Mouse (Mus musculus) CD8-positive naive resting alpha-beta T cell, adult 2 months (primary cell): Measurements from ENCODE around the gene Gnl3.

Experiments
- DNase-seq, 2 experiments: peaks; one replicate each; pipeline ENCODE4 v3.0.0; 2022; ENCODE audit warnings: low read depth in 2 of 2, low spot score in 2 of 2

Gnl3 gene

DNA sequence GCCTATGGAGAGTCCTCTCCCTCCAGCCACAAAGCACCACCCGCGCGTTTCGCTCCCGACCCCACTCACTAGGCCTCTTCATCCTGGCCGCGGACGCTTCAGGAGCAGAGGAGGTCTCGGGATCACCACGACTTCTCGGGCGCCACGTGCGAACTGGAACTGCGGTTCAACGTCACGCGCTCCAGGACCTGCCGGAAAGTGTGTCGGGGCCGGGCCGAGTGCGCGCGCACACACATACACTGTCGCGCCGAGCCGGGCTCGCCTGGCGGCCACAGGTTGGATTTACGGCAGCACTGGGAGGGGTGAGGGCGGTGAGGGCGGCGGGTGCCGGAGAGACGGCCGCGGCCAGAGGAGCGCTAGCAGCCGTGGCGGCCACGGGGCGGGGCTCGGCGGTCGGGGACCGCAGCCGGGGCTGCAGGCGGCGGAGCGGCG, at the start of gene Gnl3, which contains the start of gene Pbrm1:
TSS of gene Gnl3 (minus strand) at position 293 of the 432 bp plus-strand sequence.
TSS of gene Pbrm1 (plus strand) at position 279 of the 432 bp plus-strand sequence.
- DNase-seq: peak; percentile 94 to 95

DNA sequence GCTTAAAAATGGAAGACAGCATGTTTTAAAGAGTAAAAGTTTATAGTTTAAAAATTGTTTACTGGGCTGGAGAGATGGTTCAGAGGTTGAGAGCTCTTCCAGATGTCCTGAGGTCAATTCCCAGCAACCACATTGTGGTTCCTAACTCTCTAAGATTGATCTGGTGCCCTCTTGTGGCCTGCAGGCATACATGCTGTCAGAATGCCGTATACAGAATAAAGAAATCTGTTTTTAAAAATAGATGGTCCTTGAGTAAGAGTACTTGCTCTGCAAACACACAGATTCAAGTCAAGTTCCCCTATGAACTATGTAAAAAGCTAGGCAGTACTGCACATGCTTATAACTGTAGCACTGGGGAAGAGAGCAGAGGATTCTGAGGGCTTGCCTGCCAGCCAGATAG, 43.3 kb upstream of the Gnl3 start:
- DNase-seq: no peak

DNA sequence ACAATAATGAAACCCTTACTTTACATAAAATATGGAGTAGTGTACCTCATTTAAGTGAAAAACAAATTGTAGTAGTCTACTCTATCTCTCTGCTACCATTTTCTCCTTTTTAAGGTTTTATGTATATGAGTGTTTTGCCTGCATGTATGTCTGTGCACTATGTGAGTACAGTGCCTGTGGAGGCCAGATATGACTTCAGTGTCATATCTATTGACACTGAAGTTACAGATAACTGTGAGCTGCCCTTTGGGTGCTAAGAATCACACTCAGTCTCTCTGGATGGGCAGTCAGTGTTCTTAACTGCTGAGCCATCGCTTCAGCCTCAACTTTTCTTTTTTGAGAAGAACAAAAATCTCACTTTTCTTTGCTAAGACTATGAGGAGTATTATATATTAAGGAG, 26.9 kb upstream of the Gnl3 start:
- no peak for DNase-seq

DNA sequence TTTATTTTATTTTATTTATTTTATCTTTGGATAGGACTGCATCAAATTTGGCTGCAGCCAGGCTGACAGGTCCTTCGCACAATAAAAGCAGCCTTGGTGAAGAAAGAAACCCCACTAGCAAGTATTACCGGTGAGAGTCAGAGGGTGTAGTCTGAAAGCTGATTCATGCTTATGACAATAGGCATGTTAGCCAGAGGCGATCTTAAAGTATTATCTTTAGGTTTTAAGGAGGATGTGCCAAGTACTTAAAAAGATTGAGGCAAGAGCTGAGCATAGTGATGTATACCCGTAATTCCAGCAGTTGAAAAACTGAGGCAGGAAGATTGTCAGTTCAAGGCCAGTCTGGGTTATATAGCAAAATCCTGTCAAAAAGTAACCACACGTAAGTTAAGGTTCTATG, 26.3 kb upstream of the Gnl3 start:
- DNase-seq: no peak

DNA sequence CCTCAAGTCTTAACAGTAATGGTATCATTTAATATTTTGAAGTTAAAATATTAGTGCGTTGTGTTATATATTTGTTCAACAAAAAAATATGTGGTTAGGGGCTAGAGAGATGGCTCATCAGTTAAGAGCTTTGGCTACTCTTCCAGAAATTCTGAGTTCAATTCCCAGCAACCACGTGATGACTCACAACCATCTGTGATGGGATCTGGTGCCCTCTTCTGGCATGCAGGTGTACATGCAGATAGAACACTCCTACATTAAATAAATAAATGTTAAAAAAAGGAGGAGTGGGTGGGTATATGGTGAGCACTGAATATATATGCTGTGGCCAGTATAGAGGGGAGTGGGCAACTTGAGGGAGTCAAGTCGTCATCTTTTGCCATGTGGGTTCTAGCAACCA, 6.8 kb upstream of the Gnl3 start:
- DNase-seq: peak in 1 of 2 experiments; percentile 23

DNA sequence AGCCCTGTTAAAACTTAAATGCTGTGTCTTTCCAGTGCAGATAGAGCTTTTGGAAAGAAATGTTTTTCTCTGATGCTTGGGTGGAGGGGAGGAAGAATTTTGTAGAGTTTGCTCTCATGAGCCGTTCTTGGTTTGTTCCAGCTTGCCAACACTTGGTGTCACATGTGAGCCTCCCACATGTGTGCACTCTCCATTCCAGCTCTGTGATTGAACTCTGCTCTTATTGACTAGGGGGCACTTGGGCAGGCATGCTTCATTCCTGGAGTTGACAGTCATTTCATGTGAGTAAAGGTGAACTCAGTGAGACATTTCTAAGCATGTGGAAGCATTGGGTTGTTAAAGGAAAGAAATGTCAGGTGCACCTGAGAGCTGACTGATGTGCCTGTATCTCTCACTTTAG, 3.6 kb upstream of the Gnl3 start:
- DNase-seq: no peak

DNA sequence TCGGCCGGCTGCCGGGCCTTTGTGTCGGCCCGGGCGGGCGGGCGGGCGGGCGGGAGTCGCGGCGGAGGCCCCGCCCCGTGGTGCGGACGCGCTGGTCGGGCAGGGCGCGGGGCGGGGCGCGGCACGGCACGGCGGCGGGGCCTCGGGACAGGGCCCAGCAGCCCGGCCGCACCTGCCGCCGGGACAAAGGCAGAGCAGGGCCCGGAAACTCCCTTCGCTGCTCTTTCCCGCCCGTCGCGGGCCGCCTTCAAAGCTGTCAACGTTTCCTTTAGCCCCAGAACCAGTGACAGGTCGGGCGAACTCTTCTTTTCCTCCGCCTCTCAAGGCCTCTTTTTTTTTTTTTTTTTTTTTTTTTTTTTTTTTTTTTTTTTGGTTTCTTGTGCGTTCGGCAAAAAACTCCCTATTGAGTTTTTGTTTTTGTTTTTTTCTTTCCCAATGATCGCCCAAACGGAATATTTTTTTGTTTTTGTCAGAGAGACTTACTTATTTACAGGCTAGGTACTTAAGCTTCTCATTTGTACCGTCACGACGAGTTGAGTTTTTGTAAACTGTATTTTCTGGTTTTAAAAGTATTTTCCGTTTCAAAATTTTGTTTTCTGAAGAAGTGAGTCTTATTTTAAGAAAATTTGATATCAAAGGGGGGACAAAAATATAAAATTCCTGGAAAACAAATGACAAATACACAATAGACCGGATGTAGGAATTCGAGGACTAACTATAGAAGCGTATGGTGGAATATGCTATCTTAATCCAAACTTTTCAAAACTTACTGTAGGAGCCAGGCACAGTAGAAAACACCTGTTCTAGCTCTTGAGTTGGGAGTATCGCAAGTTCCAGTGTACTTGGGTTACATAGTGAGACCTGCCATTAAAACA, 616 bp upstream of the Gnl3 start:
- peak; percentile 74 to 78 for DNase-seq

DNA sequence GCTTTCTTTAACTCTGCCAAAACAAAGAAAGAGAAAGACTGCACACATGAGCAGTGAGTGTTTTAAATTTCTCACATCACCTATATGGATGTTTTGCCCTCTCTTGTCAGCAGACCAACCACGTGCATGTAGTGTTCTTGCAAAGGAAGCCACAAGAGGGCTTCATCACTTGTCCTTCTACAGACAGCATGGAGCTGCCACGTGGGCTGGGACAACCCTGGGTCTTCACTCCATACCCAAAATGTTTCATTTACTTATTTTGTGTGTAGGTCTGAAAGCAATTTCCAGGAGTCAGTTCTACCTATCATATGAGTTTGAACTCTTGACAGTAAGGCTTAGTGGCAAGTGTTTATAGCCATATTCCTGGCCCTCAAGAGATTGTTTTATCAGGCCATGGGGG, 1.1 kb downstream of the Gnl3 start:
- DNase-seq: peak in 1 of 2 experiments; percentile 18

DNA sequence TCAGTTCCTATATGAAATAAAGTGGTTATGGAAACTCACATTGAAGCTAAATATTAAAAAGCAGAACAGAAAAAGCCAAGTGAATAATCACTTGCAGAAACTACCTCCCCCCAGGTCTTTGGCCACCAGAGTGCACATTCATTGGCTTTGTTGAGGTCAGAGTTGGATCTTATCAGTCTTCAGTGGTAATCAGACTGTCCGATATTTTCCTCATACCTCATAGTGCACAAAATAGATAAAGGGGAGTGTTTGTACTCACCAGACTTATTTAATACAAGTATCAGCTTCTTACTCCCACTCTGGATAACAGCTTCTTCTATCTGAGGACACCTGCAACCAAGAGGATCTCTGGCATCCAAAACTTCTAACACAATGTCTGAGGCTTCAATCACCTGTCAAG, 2.9 kb downstream of the Gnl3 start:
- no peak for DNase-seq

DNA sequence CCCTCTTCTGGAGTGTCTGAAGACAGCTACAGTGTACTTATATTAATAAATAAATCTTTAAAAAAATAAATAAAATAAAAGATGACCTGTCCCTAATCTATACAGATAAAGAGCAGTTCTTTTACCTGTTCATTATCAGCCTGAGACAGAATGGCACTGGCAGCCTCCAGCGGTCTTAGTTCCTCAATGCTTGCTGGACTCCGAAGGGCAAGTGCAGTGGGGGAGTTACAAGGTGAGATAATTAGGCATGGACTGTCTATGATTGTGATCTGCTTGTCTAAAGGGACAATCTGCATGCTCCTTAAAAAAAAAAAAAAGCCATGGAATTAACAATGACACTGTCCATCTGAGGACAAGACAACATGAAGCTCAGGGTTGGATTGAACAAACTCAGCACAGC, 5.0 kb downstream of the Gnl3 start:
- no peak for DNase-seq

DNA sequence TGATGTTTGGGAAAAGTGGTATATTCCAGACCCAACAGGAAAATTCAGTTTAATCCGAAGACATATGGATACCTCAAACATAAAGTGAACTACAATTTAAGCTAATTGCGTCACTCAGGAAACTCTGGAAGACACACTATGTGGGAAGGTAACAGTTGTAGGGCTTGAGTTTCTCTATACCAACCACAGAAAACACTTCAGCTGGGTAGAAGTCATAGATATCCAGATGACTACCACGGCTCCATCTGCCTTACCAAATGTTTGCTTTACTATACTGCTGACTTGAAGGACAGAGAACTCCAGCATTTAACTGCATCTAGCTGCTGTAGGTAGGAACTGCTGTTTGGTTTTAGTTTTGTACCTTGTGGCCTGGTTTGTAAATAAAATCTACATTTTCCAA, 7.4 kb downstream of the Gnl3 start:
- no peak for DNase-seq

DNA sequence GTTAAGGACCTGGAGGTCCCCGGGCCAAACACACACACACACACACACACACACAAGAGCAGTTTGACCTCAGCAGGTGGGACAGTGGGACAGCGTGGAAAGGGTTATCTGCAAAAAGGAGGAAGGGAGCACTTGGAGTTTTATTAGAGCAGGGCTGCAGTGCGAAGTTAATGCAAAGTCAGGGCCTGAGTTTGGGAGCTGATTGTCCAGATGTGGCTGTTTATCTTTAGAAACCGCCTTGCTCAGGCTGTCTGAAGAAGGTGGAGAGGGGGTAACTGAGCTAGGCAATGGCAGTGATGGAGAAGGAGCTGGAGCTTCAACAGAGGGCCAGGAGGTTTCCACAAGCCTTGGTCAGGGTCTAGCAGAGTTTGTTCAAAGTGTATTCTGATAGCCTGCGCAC, 12.2 kb downstream of the Gnl3 start:
- no peak for DNase-seq

DNA sequence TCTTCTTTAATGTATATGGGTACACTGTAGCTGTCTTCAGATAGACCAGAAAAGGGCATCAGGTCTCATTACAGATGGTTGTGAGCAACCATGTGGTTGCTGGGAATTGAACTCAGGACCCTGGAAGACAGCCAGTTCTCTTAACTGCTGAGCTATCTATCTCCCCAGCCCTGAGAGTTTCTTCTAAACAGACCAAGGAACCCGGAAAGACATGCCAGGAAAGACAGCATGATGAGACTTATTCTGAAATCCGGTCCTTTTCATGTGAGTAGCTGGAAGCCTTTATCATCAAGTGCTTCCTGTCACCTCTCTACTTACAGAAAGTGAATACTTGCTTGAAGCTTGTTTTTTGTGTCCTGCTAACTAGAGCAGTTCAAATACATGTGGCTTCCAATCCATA, 14.4 kb downstream of the Gnl3 start:
- no peak for DNase-seq

DNA sequence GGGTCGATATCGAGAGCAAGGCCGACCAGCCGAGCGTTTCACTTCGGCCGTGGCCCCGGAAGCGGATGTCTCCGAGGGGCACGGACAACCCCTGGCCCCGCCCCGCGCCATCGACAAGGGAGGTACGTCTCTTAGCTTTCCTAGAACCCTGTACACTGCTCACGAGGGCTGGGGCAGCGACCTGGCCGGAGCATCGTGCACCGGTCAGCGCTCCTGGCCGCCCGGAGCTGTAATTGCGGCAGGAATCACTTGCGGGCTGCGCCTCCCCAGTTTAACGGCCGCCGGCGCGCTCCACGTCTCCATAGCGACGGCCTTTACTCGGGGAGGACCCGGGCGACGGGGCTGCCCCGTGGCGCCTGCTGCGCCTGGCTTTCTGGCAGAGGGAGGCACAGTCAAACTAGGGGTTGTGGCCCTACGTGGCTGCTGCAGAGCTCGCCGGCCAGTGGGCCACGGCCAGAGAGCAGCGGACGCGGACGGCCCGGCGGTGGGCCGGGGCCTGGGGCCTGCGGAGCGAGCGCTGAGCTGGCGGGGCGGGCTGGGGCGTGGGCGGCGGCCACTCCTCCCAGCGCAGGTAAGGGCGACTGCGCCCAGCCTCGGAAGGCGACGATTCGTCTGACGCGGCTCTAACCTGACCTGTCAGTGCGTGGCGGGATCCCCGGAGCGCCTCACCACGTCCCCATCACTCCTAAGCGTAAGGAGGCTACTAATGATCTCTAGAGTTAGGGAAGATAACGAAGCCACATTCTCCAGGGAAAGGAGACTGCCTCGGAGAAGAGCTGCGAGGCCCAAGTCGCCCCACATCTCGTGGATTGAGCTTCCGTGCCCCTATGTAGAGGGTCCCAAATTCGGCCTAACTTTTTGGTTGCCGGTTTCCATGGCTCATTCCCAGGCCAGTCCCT, 17.4 kb downstream of the Gnl3 start, which contains the start of the genes Glt8d1 and Spcs1:
TSS of gene Glt8d1 (plus strand) at position 94 of the 899 bp plus-strand sequence.
TSS of gene Spcs1 (minus strand) at position 366 of the 899 bp plus-strand sequence.
- peak; percentile 74 to 85 for DNase-seq

DNA sequence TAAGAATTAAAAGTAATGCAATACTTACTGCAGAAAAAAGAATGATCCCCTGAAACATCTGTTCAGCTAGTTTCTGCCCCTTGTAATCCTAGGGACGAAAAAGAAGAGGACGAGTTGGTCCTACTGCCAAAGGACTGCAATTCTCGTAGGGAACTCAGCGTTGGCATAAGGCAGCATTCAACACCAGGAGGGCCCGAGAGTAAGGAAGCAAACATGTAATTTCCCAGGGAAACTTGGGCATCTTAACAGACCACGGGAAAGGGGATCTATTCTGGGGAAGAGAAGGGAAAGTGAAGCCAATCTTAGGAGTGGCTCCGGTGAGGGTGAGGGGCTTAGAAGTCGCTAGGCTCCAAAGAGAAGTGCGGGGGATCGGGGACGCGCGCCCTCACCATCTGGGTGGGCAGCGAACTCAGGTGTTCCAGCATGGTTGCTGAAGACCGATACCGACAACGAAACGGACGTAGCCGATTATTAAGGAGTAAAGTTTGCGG, 18.1 kb downstream of the Gnl3 start:
- no peak for DNase-seq

DNA sequence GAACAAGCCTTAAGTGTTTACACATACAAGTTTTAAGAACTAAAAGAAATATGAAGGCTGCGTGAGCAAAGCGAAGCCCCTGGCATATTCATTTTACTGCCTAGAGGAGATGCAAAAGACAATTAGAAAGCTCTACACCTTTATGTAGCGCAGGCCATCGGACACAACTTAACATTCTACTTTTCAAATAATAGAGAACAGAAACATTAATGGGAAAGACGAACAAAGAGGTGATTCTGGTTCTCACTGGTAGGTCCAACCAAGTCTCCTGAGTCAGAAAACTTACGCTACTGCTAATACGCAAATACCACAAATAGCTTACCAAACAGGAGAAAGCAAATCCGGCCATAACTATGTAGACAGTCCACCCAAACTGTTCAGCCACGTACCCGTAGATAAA, 18.6 kb downstream of the Gnl3 start:
- no peak for DNase-seq

DNA sequence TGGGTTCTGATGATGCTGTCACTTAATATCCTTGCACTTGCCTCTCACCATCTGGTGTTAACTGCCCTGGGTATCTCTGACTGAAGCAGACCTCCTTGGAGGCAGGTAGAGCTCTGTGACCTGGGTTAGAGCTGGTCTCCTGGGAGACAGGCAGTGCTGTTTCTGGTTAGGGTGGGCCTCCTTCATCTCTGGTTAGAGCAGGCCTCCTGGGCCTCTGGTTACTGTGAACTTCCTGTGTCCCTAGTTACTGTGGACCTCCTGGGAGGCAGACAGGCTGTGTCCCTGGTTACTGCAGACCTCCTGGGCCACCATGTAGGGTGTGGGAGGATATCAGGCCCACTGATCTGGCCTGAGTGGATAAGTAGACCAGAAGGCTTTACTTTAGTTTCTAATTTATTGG, 22.5 kb downstream of the Gnl3 start:
- no peak for DNase-seq

DNA sequence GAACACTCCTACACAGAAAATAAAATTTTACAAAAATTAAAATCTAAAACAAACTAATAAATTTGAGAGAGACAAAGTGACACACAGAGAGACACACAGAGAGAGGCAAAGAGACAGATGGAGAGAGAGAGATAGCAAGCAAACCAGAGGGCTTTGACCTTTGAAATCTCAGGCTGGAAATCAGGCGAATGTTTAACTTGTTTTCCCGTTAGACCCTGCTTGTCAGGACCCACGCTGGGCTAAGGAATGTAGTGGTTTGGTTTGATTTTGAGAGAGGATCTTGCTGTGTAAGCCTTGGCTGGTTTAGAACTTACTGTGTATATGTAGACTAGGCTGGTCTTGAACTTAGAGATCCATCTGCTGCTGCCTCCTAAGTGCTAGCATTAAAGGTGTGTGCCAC, 42.7 kb downstream of the Gnl3 start:
- DNase-seq: no peak

DNA sequence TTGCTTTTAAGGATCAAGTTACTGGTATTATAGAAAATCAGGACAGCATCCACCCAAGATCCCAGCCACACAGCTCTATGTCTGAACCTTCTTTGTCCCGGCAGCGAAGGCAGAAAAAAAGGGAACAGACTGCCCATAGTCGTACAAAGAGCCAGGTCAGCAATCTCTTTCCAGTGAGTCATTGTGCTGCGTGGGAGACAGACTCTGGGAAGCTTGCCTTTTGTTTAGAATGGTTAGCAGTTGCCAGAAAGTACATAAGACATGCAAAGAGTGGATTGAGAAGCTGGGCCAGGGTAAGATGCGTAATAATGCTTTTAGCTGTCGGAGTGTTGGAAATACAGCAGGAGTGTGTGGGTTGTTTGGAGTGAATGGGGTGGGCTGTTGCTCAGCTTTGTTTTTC, 44.7 kb downstream of the Gnl3 start:
- no peak for DNase-seq
